Mouse (Mus musculus) yolk sac, embryonic 10.5 days (tissue): ENCODE measurements around the gene Snip1.

Source experiments
- DNase-seq: peaks from one replicate; pipeline ENCODE4 v3.0.0-alpha.2; 2017; ENCODE audit warnings: low spot score

The Snip1 gene

GRCm38 (mm10) chr4:125066490-125067370 lies at the start of gene Snip1:
Gene Snip1, plus strand, starts transcription at chr4:125066672.
- DNase-seq, result peak; percentile 92

GRCm38 (mm10) chr4:125017431-125017830 lies 49.0 kb upstream of the Snip1 start:
- no peak for DNase-seq

- no peak for DNase-seq
Observed at GRCm38 (mm10) chr4:125020780-125021538, 45.5 kb upstream of the Snip1 start.

GRCm38 (mm10) chr4:125029891-125030614 lies 36.4 kb upstream of the Snip1 start:
- DNase-seq, result peak; percentile 89

- no peak for DNase-seq
Observed at GRCm38 (mm10) chr4:125034341-125034740, 32.1 kb upstream of the Snip1 start.

GRCm38 (mm10) chr4:125044454-125044853 lies 22.0 kb upstream of the Snip1 start:
- no peak for DNase-seq

- no peak for DNase-seq
Observed at GRCm38 (mm10) chr4:125055385-125055784, 11.1 kb upstream of the Snip1 start.

GRCm38 (mm10) chr4:125056476-125056875 lies 10.0 kb upstream of the Snip1 start:
- no peak for DNase-seq

GRCm38 (mm10) chr4:125057273-125057672 lies 9.2 kb upstream of the Snip1 start:
- no peak for DNase-seq

- no peak for DNase-seq
Observed at GRCm38 (mm10) chr4:125058033-125058432, 8.4 kb upstream of the Snip1 start.

- peak; percentile 43 for DNase-seq
Observed at GRCm38 (mm10) chr4:125059025-125059424, 7.4 kb upstream of the Snip1 start.

- no peak for DNase-seq
Observed at GRCm38 (mm10) chr4:125063829-125064228, 2.6 kb upstream of the Snip1 start.

- DNase-seq, result peak; percentile 65
Observed at GRCm38 (mm10) chr4:125065517-125066307, 760 bp upstream of the Snip1 start, which contains the start of gene Dnali1. Gene Dnali1, minus strand, starts transcription at chr4:125065703.

GRCm38 (mm10) chr4:125077700-125078099 lies 11.2 kb downstream of the Snip1 start:
- no peak for DNase-seq

GRCm38 (mm10) chr4:125078698-125079097 lies 12.2 kb downstream of the Snip1 start:
- no peak for DNase-seq

- DNase-seq, result peak; percentile 88
Observed at GRCm38 (mm10) chr4:125084403-125085345, 18.2 kb downstream of the Snip1 start, which contains the start of gene Meaf6. Gene Meaf6, plus strand, starts transcription at chr4:125085134.

- peak; percentile 89 for DNase-seq
Observed at GRCm38 (mm10) chr4:125085346-125085841, 18.9 kb downstream of the Snip1 start.

GRCm38 (mm10) chr4:125093031-125093430 lies 26.6 kb downstream of the Snip1 start:
- DNase-seq, result no peak

- no peak for DNase-seq
Observed at GRCm38 (mm10) chr4:125096066-125096465, 29.6 kb downstream of the Snip1 start.

GRCm38 (mm10) chr4:125097412-125097811 lies 30.9 kb downstream of the Snip1 start:
- DNase-seq, result no peak
